Mouse (Mus musculus) hematopoietic stem cell, adult 5-6 weeks (primary cell): Measurements from ENCODE around the gene Nrxn3. TPM values are rescaled to one million over a fixed set of nuclear protein-coding genes. Genes with fewer than 3 reads are reported as not detected.

Source experiments
- ATAC-seq, 2 experiments: fragments of 125-278 bp in 1 of 2; replicated peaks in 1 of 2; 2 replicates each; pipeline ENCODE4 v1.8.0; 2016 to 2017; ENCODE audit warnings: inconsistent platforms in 2 of 2, mild to moderate bottlenecking in 2 of 2, moderate number of reproducible peaks in 2 of 2, low read depth in 1 of 2, moderate TSS enrichment in 1 of 2; ENCODE audit not compliant: low FRiP score in 2 of 2, poor library complexity in 2 of 2, severe bottlenecking in 2 of 2, insufficient read depth in 1 of 2, low TSS enrichment in 1 of 2
- total RNA-seq: library from RNA; stranded (forward); fragments of 172-1452, 232-1000 nt; gene quantifications from 2 replicates; pipeline ENCODE4 v1.2.3, GENCODE M21; 2017

Gene Nrxn3
- total RNA-seq, 1 experiment from 2014 or later = not detected

DNA sequence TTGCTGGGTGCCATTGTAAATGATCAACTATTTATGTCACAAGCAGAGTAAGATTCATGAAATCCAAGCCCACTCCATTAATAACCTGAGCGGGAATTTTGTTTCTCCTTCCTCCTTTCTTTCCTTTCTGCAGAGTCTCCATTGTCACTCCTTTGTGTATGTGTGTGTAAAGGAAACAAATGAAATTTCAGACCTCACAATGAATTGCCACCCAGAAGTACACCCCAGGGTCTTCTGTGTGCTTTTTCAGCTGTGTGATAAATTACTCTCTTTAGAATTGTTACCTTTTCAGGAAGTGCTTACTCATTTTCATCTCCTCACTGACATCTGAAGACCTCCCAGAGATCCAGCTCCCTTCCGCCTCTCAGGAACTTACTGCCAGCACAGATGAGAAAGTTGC, 1506.4 kb downstream of the Nrxn3 start:
- ATAC-seq = no peak

- ATAC-seq = peak; percentile 96 to 99
These were observed 1513.4 kb downstream of the Nrxn3 start for GRCm38 (mm10) chr12:90236093-90236492.

- no peak for ATAC-seq
These were observed 1537.6 kb downstream of the Nrxn3 start for GRCm38 (mm10) chr12:90260301-90260700.

GRCm38 (mm10) chr12:90268111-90268510, 1545.4 kb downstream of the Nrxn3 start:
- ATAC-seq = no peak

- no peak for ATAC-seq
These were observed 1548.2 kb downstream of the Nrxn3 start for GRCm38 (mm10) chr12:90270763-90271379.

GRCm38 (mm10) chr12:90274621-90275236, 1552.1 kb downstream of the Nrxn3 start:
- no peak for ATAC-seq

DNA sequence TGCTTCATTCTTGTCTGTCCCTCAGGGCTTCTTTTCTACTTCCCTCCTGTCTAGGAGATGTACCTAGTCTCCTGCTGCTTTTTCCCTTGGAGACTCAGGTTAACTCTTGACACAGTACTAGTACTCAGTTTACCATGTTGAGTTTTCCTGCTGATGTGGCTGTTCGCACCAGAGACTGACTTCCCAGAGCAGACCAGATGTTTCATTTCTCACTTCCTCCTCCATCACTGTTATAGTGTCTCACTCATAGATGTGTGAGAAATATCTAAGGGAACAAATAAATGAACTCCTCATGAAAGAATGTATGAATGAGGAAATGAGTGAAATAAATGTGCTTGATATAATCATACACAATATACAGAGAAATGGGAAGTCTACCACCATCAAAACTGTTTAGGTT, 1558.6 kb downstream of the Nrxn3 start:
- no peak for ATAC-seq

DNA sequence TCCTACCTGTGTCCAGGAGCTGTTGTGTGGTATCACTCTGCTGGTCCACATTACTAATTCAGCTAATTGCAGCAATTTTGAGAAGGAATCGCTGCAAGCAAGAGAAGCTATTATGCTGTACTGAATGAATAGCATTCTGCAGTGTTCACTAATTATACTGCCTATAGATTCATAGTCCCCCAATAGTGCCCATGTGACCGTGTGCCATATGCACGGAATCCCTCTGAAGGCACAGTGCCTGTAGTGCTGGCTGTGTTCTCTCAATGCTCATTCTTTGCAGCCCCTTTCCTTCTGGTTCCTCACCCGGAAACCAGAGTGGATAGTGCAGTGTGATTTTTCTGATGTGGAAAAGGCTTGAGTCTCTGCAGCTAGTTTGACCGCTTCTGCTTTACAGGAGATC, 1560.3 kb downstream of the Nrxn3 start:
- no peak for ATAC-seq

- no peak for ATAC-seq
These were observed 1580.0 kb downstream of the Nrxn3 start for GRCm38 (mm10) chr12:90302671-90303070.

DNA sequence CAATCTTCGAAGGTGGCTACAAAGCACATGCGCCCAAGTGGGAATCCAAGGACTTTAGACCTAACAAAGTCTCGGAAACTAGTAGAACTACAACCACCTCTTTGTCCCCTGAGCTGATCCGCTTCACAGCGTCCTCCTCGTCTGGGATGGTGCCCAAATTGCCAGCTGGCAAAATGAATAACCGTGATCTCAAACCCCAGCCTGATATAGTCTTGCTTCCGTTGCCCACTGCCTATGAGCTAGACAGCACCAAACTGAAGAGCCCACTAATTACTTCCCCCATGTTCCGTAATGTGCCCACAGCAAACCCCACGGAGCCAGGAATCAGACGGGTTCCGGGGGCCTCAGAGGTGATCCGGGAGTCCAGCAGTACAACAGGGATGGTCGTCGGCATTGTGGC, 1609.1 kb downstream of the Nrxn3 start:
- no peak for ATAC-seq

- ATAC-seq = no peak
These were observed 1609.8 kb downstream of the Nrxn3 start for GRCm38 (mm10) chr12:90332459-90332858.

GRCm38 (mm10) chr12:90337496-90338228, 1615.0 kb downstream of the Nrxn3 start:
- no peak for ATAC-seq

GRCm38 (mm10) chr12:90338229-90338557, 1615.5 kb downstream of the Nrxn3 start:
- ATAC-seq = no peak
